Mouse (Mus musculus) neural tube, embryonic 14.5 days (tissue): ENCODE measurements around the gene Piezo1. TPM values are rescaled to one million over a fixed set of nuclear protein-coding genes. Genes with fewer than 3 reads are reported as not detected.

ENCODE experiments used
- ATAC-seq: fragments of 200-750 bp; cut with Nextera tagmentation; 2 replicates; pipeline ENCODE4 v1.8.0; 2017; ENCODE audit warnings: low read depth, mild to moderate bottlenecking, moderate TSS enrichment, moderate library complexity
- H3K27ac ChIP-seq: fragments of 300-500 bp; sonication (generic); 2 replicates; pipeline ENCODE4 v1.5.1; 2014; ENCODE audit warnings: low read depth, mild to moderate bottlenecking, control low read depth, low read length, moderate library complexity, mixed read lengths
- H3K27me3 ChIP-seq: fragments of 300-500 bp; sonication (generic); 2 replicates; pipeline ENCODE4 v1.6.1; 2014; ENCODE audit warnings: low read length; ENCODE audit not compliant: control insufficient read depth, insufficient read depth
- H3K36me3 ChIP-seq: fragments of 300-500 bp; sonication (generic); 2 replicates; pipeline ENCODE4 v1.6.1; 2014; ENCODE audit warnings: low read length, mixed read lengths; ENCODE audit not compliant: control insufficient read depth, insufficient read depth
- H3K4me1 ChIP-seq: fragments of 300-500 bp; sonication (generic); 2 replicates; pipeline ENCODE4 v1.6.1; 2014; ENCODE audit warnings: low read length; ENCODE audit not compliant: control insufficient read depth, insufficient read depth
- H3K4me2 ChIP-seq: fragments of 300-500 bp; sonication (generic); 2 replicates; pipeline ENCODE4 v1.6.1; 2014; ENCODE audit warnings: mild to moderate bottlenecking, low read depth, low read length, control low read depth
- H3K4me3 ChIP-seq: fragments of 300-500 bp; sonication (generic); 2 replicates; pipeline ENCODE4 v1.5.1; 2014; ENCODE audit warnings: low read depth, low read length, control low read depth, mixed read lengths
- H3K9ac ChIP-seq: fragments of 300-500 bp; sonication (generic); replicated peaks from 2 replicates; pipeline ENCODE4 v1.6.1; 2014; ENCODE audit warnings: low read depth, mild to moderate bottlenecking, control low read depth, low read length, mixed read lengths
- H3K9me3 ChIP-seq: fragments of 300-500 bp; sonication (generic); 2 replicates; pipeline ENCODE4 v1.6.1; 2016; ENCODE audit warnings: low read length; ENCODE audit not compliant: control insufficient read depth
- WGBS: fragments of 180-500 bp; shearing (Covaris S2); extraction: QIAGEN DNeasy Blood & Tissue Kit; methylation state at CpG from one replicate; pipeline ENCODE4 v1.1.7; 2014; 5-methylcytosine and 5-hydroxymethylcytosine counted together
- polyA plus RNA-seq: library from polyadenylated mRNA; unstranded; fragments of >200 nt; fragmentation: Nextera tagmentation; extraction: Ambion mirVana; gene quantifications from 2 replicates; pipeline ENCODE4 v1.2.1, GENCODE M21; 2014

The Piezo1 gene
- polyA plus RNA-seq, 1 experiment from 2014 or later = 1.2 TPM

DNA sequence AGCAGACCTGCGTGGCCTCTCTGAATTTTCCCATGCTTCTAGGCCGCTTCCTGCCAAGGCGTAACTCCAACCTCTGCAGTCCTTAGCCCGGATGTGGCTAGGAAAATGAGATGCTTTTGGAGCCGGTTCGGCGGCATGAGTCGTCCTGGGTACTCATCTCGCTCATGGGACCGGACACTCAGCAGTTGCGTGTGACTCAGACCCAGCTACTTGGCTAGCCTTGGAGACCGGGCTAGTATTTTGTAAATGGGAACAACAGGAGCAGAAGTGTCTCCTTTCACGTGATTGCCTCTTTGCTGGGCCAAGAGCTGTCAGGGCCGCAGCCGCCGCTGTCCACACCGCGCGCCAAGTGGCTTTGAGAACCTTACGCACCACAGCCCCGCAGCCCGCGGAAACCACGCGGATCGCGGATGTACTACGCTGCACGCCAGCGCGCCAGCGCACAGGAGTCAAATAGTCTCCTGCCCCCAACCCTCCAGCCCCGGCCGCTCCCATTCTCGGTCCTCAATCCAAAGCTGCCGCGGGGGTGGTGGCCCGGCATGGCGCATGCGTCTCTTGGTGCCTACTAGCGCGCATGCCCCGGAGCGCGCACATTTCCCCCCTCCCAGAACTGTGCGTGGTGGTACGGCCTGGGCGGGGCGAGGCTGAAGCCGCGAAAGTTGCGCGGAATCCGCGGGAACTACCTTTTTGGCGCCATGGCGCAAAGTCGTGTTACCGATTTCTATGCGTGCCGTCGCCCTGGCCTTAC lies 16.4 kb upstream of the Piezo1 start, which contains the start of gene Cdt1:
Cdt1 (plus strand) TSS at position 655 of the 748 bp plus-strand sequence.
- 0 out of 2 replicates have a peak, but pooled peaks cover 3% of the 10 kb centered on the region for H3K36me3 ChIP-seq
- peak within 1 kb of the TSS; percentile 86 for H3K4me2 ChIP-seq
- H3K9ac ChIP-seq = peak within 1 kb of the TSS; percentile 76
- no peaks in the 10 kb centered on the region for H3K9me3 ChIP-seq
- H3K27ac ChIP-seq = peak within 1 kb of the TSS; percentile 69
- peak; percentile 97 for ATAC-seq
- under 1% methylated on average over 62 of the region's 62 CpGs for WGBS
- H3K27me3 ChIP-seq = no peaks in the 10 kb centered on the region
- peaks cover 7% of the 10 kb centered on the region for H3K4me1 ChIP-seq
- peak within 1 kb of the TSS; percentile 73 for H3K4me3 ChIP-seq

DNA sequence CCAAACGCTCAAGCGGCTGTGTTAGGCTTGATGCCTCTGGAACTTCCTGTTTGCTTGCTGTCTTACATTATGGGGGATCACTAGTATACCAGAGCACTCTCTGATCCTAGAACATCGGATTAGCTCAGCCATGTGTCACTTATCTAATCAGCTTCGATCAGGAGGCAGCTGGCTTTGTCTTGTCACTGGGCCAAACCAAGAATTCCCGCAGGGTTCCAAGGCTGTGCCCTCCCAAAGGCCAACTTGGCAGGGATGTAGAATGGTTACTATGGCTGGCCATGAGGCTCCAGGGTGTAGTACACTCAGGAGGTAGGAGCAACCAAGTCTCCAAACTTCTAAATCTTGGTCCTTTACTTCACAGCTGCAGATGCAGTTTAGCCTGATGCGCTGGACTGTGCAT lies 15.6 kb upstream of the Piezo1 start:
- Histone ChIP-seq H3K9ac (peak overlapping the region; percentile 76; the same call in 1 of the 2 replicates), H3K4me1 (peaks cover 7% of the 10 kb centered on the region), H3K27me3 (no peaks in the 10 kb centered on the region), H3K4me3 (peak overlapping the region; percentile 73), H3K36me3 (0 out of 2 replicates have a peak, but pooled peaks cover under 1% of the 10 kb centered on the region), H3K9me3 (no peaks in the 10 kb centered on the region), H3K4me2 (peak overlapping the region; percentile 86), H3K27ac (peak overlapping the region; percentile 69; the same call in 1 of the 2 replicates)
- WGBS = 42% methylated on average over 6 of the region's 6 CpGs
- ATAC-seq = no peak

DNA sequence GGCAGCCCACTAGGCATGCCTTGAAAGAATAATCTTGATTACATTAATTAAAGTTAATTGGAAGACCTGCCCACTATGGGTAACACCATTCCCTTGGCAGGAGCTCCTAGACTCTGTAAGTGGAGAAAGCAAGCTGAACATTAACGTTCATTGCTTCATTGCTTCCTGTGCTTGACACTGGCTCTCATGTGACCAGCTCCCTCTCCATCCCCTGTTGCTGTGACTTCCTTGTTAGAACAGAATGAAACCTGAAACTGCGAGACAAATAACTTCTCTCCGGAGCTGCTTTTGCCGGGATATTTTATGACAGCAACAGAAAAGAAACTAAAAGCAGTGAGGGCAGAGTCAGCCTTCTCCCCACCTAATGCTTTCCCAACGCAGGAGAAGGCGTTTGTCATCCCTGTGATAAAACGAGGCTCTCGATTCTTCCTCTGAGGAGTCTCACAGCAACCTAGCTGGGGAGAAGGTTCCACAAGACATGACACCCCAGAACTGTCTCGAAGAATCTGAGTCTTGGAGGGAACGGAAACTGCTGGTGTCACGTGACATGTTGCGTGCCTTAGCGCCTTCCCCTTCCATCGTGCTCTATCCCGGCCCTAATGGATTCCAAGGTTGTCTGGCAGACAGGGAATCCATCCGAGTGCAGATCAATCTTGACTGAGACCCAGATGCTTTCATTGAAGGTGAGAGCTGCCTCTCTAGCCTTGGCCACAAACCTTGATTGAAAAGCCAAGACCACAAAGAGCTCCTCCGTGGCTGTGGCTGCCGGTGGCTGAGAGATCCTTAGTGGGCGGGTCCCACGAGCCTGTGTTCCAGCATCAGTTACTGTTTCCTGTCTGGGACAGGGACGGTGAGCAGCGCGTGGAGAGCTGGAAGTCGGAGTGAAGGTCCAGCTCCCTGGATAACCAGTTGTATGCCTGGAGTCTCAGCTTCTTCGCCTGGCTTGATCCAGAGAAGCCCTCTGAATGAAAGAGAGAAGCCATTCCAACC lies 13.5 kb upstream of the Piezo1 start:
- H3K4me3 ChIP-seq = no peak overlapping the region
- ATAC-seq = no peak
- no peaks in the 10 kb centered on the region for H3K27me3 ChIP-seq
- no peaks in the 10 kb centered on the region for H3K9me3 ChIP-seq
- peaks cover 7% of the 10 kb centered on the region for H3K4me1 ChIP-seq
- H3K27ac ChIP-seq = no peak overlapping the region
- no peak overlapping the region for H3K4me2 ChIP-seq
- H3K36me3 ChIP-seq = no peaks in the 10 kb centered on the region
- H3K9ac ChIP-seq = no peak overlapping the region
- WGBS = 89% methylated on average over 25 of the region's 25 CpGs

DNA sequence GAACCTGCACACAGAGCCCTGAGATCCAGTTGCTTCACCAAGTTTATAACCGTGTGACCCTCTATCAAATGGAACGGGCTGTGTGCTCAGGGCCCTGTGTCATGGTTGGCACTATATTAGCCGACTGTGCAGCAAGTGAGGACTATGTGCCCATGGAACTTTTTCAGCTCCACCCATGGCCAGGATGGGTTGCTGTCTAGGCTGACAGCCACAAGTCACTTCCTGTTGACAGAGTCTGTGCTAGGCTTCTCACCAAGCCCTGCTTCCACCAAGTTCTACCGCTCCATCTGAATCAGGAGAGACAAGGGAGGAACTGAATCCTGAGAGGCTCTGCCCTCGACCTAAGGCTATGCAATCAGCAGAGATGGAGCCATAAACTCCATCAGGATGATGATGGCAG lies 10.1 kb upstream of the Piezo1 start:
- H3K36me3 ChIP-seq = no peaks in the 10 kb centered on the region
- ATAC-seq = no peak
- H3K9me3 ChIP-seq = no peaks in the 10 kb centered on the region
- no peaks in the 10 kb centered on the region for H3K4me1 ChIP-seq
- H3K4me3 ChIP-seq = no peak overlapping the region
- WGBS = 77% methylated on average over 5 of the region's 5 CpGs
- no peak overlapping the region for H3K4me2 ChIP-seq
- H3K9ac ChIP-seq = no peak overlapping the region
- H3K27ac ChIP-seq = no peak overlapping the region
- no peaks in the 10 kb centered on the region for H3K27me3 ChIP-seq

DNA sequence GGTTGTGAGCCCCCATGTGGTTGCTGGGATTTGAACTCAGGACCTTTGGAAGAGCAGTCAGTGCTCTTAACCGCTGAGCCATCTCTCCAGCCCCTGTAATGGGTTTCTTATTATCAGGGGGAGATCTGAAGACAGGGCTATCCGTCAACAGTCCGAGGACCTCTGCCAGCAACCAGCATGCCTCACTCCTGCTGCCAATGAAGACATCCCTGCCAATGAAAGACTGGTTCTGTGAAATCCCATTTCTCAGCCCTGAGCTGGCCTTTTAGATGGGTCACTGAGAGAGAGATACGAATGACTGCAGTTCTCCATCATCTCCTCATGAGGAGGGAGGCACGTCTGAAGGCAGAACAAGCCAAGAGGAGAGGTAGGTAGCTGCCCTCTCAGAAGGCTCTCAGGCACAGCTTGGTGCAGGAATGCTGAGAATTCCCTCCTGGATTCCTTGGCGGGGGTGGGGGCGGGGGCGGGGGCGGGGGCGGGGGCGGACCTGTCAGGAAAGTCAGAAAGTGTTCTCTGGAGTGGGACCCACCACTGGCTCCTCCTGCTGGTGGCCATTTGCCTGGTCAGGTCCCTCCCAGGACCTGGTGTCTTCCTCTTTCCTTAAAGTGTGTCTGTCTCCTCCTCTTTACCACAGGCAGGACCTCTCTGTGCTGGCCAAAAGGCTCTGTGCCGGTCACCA lies 7.7 kb upstream of the Piezo1 start:
- H3K27ac ChIP-seq = no peak overlapping the region
- H3K27me3 ChIP-seq = no peaks in the 10 kb centered on the region
- no peak overlapping the region for H3K4me2 ChIP-seq
- no peak overlapping the region for H3K4me3 ChIP-seq
- no peak for ATAC-seq
- no peaks in the 10 kb centered on the region for H3K36me3 ChIP-seq
- H3K9me3 ChIP-seq = no peaks in the 10 kb centered on the region
- no peaks in the 10 kb centered on the region for H3K4me1 ChIP-seq
- H3K9ac ChIP-seq = no peak overlapping the region
- 21% methylated on average over 12 of the region's 12 CpGs for WGBS

DNA sequence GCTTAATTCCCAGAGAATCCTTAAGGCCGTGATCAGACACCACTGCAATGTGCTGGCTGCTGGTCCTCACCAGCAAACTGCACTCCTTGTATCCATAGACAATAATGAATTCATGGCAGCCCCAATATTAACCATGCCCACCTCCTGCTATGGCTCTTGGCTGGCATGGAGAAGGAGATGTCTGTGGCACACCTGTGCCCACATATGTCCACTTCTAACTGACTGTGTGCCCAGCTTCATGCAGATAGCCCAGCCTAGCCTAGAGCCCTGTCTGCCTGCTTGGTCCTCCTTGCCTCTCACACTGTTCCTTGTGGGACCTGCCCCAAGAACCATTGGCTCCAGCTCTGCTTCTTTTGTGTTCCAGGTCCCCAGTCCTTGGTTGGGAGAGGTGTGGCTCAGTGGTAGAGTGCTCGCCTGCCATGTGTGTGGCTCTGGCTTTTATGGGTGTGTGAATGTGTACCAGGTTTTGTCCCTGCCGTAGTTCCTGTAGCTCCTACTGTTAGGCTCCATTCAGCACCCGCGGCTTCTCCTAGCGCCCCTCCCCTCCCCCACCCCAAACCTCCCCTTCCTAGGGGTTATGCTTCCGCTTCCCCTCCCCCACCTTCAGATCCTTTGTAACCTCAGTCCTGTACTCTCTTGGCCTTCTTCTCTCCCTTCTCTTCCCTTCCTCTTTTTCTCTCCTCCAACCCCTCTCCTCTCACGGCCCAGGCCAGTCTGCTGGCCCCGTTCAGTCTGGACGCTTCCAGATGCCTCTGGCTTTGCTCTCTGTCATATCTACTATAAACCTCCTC lies 6.3 kb upstream of the Piezo1 start:
- Histone ChIP-seq H3K27me3 (no peaks in the 10 kb centered on the region), H3K36me3 (no peaks in the 10 kb centered on the region), H3K4me2 (no peak overlapping the region), H3K4me1 (no peaks in the 10 kb centered on the region), H3K4me3 (no peak overlapping the region), H3K9me3 (no peaks in the 10 kb centered on the region), H3K27ac (0 out of 2 replicates have a peak overlapping the region, but pooled peaks have one; percentile 10), H3K9ac (no peak overlapping the region)
- 34% methylated on average over 10 of the region's 10 CpGs for whole genome bisulfite sequencing
- ATAC-seq = no peak

DNA sequence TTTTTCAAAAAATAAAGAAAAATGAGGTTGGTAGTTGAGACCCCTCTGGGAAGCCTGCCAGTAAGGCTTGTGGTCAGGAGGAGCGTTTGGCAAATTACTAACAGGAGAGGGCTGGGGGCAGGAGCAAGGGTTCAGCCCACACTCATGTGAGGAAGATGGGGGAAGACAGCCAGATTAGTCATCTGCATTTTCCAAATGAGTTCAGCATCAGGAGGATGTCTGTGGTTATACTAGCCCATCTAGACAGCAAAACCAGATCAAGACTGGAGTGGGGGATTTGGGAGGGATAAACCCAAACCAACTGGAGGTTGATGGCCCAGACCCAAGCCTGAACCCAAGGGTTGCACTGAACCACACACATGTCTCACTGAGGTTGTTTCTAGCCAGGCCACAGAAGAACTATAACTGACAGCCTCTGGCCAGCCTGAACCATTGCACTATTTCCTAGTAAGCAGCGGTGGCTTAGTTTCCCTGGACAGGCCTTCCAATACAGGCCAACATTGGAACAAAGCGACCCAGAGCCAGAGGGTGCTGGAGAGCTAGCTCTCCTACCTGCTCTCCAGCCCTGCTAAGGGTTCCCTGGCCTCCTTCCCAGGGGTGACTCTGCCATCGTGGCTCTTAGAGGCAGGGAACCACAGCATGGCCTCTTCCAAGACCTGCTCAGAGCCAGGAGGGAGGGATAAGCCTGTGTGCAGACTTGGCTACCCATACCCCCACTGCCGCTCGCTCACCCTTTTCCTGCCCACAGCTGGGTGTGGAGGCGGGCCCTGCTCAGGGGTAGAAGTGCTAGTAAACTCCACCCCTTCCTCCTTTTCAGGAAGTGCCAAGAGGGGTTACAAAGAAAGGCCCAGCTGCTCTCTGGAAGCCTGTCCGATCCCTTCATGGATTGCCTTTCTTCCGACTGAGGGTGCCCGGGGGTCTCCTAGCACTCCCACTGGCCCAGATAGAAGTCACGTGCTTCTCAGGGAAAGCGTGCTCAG lies 5.2 kb upstream of the Piezo1 start:
- Histone ChIP-seq H3K36me3 (no peaks in the 10 kb centered on the region), H3K9me3 (no peaks in the 10 kb centered on the region), H3K4me3 (no peak overlapping the region), H3K27ac (0 out of 2 replicates have a peak overlapping the region, but pooled peaks have one; percentile 10), H3K4me1 (no peaks in the 10 kb centered on the region), H3K4me2 (no peak overlapping the region), H3K27me3 (peaks cover 7% of the 10 kb centered on the region), H3K9ac (no peak overlapping the region)
- WGBS = 58% methylated on average over 12 of the region's 12 CpGs
- ATAC-seq = no peak
